Mouse (Mus musculus) adrenal gland, adult 18-20 months (tissue): ENCODE measurements at regions not wholly inside any gene's neighbourhood (a gene's known extent, or its start where the extent isn't known, plus 50 kb on each side); places are given as distances from the start of the nearest gene placed in this dataset.

Experiments used
- DNase-seq, 2 experiments: peaks; one replicate each; pipeline ENCODE4 v3.0.0; 2021 to 2022; ENCODE audit warnings: low spot score in 2 of 2

DNA sequence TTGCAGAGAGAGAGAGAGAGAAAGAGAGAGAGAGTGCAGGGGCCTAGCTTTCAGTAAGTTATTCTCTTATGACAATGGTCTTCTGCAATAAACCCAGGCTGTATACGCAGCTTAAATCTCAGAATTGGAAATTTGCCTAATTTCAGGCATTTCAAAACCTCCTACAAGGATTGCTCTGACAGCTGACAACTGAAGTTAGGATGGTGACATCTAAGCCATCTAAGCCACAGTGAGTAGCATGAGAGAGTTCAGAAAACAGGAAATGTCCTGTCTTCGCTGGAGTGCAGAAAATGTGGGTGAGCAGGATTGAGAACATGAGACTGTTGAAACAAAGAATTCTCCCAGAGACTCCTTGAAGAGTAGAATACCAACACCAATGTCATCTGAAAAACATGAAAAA is 56.8 kb downstream of the Fam110c start:
- no peak for DNase-seq

DNA sequence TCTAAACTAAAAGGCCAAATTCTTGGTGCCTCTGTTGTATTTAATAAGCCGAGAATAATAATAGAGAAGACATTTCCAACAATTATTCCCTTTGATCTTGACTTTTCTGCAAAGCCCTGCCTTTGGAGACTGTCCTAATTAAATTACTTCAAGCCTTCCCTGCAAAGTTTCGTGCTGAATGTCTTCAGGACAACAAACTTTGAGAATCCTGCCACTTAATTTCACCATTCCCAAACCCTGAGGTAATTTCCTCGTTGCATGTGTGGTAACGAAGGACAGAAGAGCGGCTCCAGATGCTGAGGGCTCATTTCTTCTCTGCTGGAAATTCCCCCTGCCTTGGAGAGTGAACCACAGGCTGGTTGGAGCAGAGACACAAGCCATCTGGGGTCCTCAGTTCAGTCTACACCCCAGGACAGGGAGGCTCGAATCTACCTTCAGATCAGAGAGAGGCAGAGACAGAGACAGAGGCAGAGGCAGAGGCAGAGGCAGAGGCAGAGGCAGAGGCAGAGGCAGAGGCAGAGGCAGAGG is 60.9 kb downstream of the Fam110c start:
- no peak for DNase-seq

DNA sequence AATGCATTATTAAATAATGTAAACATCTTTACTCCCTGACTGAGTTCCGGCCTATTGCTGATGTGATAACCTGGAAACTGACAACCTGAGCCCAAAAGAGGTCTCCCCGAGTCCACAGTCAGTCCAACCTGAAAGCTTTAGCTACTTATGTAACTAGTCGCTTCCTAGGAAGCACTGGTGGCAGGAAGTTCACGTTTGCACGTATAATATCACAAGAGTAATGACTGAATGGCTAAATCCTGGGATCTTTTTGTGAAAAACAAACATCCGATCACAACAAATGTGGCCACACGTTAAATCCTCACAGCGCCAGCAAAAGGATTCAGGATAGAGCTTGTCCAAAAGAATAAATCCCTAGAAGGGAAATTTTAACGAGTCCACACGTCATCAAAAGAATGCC is 62.7 kb downstream of the Fam110c start:
- DNase-seq = no peak

DNA sequence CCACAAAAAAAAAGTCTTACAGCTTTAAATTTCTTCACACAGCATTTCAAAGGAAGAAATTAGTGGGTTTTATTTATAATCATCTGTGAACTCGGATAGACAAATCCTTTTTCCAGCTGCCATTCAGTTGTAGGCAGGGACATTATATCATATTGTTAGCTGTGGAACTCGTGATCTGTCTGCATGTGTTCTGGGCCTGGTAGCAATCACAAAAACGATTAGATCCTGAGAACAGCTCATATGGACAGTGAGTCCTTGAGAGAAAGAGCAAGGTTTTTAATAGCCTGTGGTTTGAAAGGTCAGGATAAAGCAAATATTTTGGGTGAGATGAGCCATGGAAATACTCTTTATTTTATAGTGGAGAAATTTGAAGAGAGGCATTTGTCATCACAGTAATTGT is 63.2 kb downstream of the Fam110c start:
- DNase-seq = no peak

DNA sequence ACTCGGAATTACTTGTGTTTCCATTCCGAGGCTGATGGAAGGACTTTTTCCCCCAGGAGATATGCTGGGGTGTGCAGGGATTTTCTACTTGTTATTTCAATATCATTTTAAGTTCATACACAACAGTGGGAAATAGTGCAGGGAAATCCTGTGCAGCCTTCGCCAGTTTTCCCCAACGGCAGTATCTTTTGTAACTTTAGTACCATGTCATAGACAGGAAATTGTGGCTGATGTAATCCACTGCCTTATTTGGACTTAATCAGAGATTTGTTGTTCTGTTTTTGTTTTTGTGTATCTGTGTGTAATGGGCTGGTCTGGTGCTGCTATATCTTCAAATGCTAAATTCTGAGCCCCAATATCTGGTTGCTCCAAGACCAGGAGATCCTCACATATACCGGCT is 63.8 kb downstream of the Fam110c start:
- no peak for DNase-seq

DNA sequence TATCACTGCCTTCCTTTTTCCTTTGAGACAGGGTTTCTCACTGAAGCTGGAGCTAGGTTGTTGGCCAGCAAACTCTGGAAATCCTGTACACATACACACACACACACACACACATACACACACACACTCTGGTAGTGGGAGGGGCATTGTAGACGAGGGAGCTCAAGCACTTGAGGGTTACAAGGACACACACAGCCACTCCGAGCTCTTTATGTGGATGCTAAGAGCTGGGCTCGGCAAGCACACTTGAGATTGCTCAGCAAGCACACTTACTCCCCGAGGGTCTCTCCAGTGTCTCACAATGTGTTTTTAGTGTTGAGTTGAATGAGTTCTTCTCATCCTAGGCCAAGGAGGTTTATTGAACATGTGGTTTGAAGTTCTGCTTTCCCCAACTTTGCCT is 66.2 kb downstream of the Fam110c start:
- DNase-seq = no peak

DNA sequence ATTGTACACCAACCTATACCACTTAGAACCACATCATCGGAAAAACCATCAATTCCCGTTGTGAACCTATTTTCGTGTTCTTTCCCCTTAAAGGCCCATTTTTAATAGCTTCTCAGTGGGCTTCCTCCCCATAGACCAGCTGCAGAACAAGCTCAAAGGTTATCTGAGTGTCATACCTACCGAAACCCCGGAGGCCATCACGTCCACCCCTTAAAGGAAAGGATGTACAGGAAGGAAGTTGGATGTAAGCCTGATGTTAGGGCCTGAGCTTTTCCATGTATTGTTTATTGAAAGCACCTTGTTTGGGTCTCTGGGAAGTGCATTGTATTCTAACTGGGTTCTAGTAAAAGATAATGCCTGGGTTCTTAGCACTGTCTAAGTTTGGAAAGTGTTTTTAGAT is 69.6 kb downstream of the Fam110c start:
- no peak for DNase-seq

DNA sequence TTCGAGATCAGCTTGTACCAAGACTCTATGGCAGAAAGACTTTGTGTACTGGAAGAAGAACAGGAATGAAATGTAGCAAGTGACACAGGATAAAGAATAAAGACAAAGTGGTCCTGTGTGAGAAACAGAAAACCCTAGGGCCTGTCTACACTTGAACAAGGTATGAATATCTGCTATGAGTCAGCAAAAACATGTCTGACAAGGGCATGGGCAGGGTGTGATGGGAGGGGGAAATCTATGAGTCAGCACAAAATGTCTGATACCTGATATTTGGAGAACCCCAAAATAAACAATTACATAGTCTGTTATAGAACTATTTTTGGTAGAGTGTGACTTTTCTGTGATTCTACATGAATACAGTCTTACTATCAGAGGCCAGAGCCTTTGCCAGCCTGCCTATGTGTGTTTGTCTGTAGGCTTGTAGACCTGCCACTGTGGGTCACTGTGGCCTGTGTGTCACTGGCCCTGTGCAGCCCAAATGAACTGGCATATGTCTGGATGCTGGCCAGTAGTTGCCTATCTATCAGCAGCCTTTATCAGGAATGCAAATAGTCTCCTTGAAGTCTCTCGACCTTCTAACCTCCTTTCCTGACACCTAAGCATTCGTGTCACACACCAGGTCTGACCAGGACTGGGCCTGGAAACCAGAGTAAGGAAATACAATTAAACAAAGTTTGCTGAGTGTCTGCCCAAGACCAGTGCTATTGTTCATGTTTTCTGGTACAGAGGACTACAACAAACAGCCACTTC is 71.5 kb downstream of the Fam110c start:
- DNase-seq = no peak

DNA sequence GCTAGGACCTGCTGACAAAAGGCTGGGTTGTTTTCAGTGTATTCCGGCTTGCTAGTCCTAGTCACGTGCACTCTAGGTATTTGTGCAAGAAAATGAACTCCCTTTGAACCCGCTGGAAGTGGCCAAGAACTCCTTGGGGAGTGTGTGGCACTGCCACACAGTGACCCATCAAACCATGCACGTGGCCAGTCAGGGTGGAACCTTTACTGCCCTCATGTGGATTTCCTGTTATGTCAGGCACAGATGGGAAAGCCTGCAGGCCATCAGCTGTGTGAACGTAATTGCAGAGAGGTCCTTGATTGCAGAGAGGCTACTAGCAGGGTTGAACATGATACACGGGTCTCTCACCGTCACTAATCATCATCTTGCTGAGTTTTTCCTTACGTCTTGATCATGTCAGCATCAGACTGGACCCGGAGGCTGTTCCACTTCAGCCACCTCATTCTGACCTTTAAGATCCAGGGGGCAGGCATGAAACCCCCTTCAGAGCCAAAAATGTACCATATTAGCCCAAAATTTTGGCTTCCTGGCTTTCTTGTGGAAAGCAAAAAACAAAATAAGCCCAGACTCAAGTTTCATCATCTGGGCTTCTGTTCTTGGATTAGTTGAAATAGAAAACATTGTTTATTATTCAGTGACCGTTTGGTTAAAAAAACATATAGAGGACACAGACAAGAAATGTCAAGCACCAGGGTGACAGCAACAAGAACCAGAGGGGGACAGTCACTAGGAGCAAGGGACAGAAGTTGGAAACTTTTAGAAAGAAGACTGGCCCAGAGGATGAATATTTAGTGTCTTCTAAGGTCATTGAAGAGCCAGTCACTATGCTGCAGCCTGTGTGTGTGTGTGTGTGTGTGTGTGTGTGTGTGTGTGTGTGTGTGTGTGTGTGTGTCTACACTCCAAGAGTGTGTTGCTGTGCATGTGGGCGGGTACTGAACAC is 75.0 kb downstream of the Fam110c start:
- DNase-seq = no peak

DNA sequence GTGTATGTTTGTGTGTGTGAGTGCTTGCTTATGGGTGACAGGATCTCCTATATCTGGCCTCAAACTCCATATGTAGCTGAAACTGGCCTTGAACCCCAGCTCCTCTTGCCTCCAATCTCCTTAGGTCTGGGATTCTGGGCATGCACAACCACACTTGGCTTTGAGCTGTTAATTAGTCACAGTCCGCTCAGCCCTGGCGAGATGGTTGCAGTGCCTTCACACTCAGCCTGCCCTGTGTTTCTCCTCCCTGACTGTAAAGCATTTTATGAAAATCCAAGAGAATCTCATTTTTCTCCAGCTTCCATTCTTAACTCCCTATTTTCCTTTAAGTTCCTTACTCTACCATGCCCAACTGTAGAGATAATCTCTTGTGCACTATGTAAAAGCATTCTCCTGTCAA is 80.1 kb downstream of the Fam110c start:
- no peak for DNase-seq

DNA sequence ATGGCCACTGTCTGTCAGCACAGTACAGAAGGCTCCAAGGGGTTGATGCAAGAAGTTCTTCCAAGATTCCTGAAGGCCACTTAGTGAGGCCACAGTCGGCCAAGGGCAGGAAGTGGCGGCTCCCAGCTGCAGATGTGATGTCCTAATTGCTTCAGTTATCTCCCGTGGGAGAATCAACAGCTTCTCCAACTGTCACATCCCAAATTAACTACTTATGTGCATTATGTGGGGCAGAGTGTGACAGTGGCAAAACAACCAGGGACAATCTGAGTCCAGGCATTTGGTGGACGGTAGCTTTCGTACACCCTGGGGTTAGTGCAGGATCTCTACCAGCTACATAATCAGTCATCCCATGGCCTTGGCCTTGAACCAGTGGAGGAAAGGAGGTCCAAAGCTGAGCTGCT is 80.9 kb downstream of the Fam110c start:
- peak in 1 of 2 experiments; percentile 41 for DNase-seq

DNA sequence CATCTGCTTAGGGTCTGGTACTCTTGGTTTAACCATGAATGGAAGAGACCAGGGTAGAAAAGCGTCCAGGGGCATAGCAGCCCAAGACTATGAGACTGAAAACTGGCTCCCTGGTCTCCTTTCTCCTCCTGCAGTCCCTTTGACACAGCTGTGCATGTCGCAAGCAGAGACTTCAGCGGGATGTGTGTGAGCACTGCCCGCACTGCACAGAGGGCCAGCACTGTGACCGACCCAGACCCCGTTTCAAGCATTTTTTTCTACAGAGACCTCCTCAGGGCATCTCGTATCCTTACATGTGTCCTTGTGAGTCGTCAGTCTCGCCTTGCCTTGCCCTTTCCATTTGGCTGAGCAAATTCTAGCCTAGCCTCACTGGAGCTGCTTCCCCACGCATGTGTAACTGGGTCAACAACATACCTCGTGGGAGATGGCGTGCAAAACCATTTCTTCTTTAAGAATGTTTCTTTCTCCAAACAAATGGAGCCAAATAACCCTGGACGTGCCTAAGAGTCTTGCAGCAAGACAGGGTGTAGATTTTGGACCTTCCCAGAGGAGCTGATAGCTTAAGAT is 82.6 kb downstream of the Fam110c start:
- DNase-seq = no peak

DNA sequence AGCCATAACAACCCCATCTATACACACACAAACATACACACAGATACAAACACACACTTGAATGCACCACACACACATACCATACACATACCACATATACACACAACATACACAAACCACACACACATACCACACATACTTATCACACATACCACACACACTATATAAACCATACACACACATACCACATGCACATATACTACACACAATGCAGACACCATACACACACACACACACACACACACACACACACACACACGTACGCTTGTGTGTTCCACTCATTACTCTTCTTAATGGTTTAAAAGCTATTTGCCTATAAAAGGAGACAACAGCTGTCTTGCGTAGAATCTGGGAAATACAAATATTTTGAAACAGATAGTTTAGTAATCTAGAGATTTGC is 83.1 kb upstream of the Gm6993 start:
- DNase-seq = no peak

DNA sequence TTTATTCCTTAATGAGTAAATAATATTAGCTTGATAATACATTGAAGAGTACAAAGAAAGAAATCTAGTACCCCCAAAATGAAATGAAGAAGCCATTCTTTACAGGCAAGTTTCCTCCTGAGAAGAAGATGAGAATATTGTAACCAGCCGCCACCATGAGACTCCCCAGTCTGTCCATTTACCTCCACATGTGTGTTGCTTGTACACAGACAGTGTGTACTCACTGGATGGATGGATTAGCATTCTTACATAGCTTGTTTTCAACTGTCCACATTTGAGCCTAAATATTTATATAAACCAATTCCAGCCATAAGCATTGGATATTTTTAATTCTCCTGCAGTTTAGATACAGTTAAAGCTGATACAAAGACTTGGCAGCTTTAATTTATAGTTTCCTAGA is 82.7 kb upstream of the Gm6993 start:
- DNase-seq = no peak

DNA sequence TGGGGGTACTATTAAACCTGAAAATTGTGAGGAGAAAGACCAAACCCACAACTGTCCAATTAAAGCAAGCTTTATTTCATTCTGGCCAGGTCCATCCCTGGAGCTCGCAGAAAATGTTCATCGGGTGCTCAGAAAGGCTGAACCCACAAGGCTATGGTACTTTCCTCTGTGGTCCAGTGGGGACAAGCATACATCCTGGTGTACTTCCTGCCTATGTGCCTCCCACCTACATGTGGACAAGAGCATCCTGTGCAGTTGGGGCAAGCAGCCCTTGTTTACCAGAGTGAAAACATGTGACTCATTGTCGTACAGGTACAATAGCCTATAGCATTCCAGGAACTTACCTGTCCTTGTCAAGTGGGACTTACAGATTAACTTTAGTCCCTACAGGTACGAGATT is 81.7 kb upstream of the Gm6993 start:
- no peak for DNase-seq

DNA sequence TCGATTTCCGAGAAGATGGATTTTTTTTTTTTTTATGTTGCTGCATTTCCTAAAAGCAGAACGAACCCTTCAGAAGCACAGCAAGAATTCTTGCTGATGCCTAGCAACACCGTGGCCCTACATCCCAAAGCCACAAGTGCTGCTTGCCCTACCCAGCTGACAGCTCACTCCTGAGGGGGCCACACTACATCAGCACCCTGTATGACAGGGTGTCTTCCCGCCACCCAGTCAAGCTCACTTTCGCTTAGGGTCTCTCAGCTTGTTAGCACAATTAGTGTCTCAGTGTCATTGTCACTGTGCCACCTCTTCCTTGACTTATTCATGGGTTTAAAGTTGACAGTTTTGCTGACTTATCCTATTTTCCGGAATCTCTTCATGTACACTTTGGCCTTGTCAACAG is 81.2 kb upstream of the Gm6993 start:
- no peak for DNase-seq

DNA sequence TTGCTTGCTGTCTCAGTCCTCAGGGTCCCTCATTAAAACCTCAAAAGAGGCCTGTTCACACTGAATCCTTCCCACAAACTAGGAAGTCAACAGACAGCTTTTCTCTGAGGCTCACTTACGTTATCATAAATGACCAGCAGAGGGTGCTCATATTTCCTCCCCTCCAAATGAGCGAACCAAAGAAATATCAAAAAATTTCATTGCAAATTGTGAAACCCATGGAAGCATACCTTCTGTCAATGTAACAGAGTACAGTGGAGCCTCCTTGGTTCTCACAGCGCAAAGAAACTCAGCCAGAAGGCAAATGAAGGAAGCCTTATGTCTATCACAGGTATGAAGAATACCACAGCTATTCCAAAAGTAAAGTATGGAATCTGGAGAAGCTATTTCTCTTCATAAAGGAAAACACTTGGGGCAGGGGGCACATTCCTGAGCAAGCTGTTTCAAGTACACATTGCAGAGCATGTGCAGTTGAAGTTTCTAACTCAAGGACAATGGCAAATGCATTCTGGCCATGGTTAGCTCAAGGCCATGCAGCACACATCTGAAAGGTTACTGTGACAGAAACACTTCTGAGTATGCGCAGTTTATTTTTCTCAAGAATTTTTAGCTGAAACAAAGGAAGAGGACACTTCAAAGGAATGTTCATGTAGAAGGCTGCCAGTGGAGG is 72.2 kb upstream of the Gm6993 start:
- DNase-seq = no peak

DNA sequence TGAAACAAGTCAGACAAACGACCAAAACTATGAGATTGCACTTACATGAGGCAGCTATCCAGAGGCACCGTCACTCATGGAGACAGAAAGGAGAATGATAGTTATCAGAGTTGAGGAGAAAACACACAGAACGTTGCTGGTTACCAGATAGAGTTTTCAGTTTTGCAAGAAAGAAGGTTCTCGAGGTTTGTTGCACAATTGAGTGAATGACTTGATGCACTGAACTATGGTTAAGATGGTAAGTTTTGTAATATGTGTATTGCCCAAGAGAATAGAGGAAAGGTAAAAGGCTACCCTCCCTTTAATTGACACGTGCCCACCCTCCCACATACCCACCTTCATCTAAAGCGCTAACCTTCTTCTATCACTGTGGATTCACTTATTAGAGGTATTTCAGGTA is 70.5 kb upstream of the Gm6993 start:
- no peak for DNase-seq

DNA sequence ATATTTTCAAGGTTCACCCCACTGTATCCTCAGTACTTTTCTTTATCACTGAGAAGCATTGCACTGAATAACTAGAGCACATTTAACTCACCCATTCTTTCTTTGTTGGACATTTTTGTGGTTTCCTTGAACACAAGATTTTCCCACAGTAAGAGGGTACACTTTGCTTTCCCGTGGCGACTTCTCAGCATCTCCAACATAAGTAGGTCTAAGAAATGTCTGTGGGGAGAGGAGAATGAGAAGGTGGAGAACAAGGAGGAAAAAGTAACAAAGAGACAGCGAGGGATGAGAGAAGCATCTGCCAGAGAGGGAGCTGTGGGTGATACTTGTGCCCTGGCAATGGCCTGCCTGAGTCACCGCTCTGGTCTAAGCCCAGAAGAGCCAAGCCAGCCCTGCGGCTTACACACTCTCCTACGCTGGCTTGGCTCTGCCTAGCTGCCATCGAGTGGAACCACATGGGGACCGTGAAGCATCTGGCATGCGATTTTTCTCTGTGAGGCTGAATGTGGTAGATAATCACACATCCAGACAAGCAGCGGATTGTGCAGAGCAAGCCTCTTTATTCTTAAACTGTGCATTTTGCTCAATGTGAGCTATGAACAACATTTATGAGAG is 69.9 kb upstream of the Gm6993 start:
- DNase-seq = peak in 1 of 2 experiments; percentile 49

DNA sequence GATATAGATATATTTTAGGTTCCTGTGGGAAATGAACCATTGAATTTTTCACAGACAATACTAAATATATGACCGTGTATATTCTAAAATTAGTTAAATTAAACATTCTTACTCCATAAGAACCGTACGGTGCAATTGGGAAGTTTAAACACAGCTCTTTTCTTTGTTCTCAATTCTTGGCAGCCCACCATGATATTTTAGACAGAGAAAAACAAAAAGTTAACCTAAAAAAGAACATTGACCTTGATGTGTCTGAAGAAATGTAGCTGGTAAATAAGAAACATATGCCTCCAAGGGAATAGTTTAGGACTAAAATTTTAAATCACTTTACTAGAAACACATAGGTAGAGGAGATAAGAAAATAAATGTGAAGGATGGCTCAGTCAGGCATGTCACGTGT is 68.6 kb upstream of the Gm6993 start:
- DNase-seq = no peak
